Mouse (Mus musculus) forebrain, embryonic 15.5 days (tissue): ENCODE results near the gene Vcp. TPM values are rescaled to one million over a fixed set of nuclear protein-coding genes. Genes with fewer than 3 reads are reported as not detected.
"Not testable (repeated sequence)": the region's sequence is repeated elsewhere in the genome, so short reads cannot be mapped to it uniquely, and the experiment has no call there.

ENCODE experiments used
- ATAC-seq: fragments of 200-750 bp; cut with Nextera tagmentation; replicated peaks from 2 replicates; pipeline ENCODE4 v1.8.0; 2017; ENCODE audit warnings: mild to moderate bottlenecking, moderate TSS enrichment, moderate library complexity
- H3K27ac ChIP-seq: fragments of 300-500 bp; sonication (generic); replicated peaks from 2 replicates; pipeline ENCODE4 v1.5.1; 2015; ENCODE audit warnings: mild to moderate bottlenecking, inconsistent platforms
- H3K27me3 ChIP-seq: fragments of 300-500 bp; sonication (generic); 2 replicates; pipeline ENCODE4 v1.6.1; 2015; ENCODE audit warnings: inconsistent platforms
- H3K36me3 ChIP-seq: fragments of 300-500 bp; sonication (generic); 2 replicates; pipeline ENCODE4 v1.6.1; 2015; ENCODE audit warnings: mild to moderate bottlenecking, inconsistent platforms
- H3K4me1 ChIP-seq: fragments of 300-500 bp; sonication (generic); 2 replicates; pipeline ENCODE4 v1.6.1; 2015; ENCODE audit warnings: inconsistent platforms
- H3K4me2 ChIP-seq: fragments of 300-500 bp; sonication (generic); replicated peaks from 2 replicates; pipeline ENCODE4 v1.6.1; 2015; ENCODE audit warnings: mild to moderate bottlenecking, inconsistent platforms
- H3K4me3 ChIP-seq: fragments of 300-500 bp; sonication (generic); 2 replicates; pipeline ENCODE4 v1.5.1; 2015; ENCODE audit warnings: mild to moderate bottlenecking, inconsistent platforms
- H3K9ac ChIP-seq: fragments of 300-500 bp; sonication (generic); replicated peaks from 2 replicates; pipeline ENCODE4 v1.6.1; 2015; ENCODE audit warnings: mild to moderate bottlenecking, inconsistent platforms
- H3K9me3 ChIP-seq: fragments of 300-500 bp; sonication (generic); 2 replicates; pipeline ENCODE4 v1.6.1; 2016; ENCODE audit warnings: inconsistent platforms
- WGBS: fragments of 180-500 bp; shearing (Covaris S2); methylation state at CpG from one replicate; pipeline ENCODE4 v1.1.7; 2015; ENCODE audit warnings: mixed read lengths; 5-methylcytosine and 5-hydroxymethylcytosine counted together
- polyA plus RNA-seq: library from polyadenylated mRNA; unstranded; fragments of >200 nt; fragmentation: Nextera tagmentation; extraction: Ambion mirVana; gene quantifications from 2 replicates; pipeline ENCODE4 v1.2.1, GENCODE M21; 2015

Vcp gene
- polyA plus RNA-seq = 505 and 521 TPM in 2 replicates

DNA sequence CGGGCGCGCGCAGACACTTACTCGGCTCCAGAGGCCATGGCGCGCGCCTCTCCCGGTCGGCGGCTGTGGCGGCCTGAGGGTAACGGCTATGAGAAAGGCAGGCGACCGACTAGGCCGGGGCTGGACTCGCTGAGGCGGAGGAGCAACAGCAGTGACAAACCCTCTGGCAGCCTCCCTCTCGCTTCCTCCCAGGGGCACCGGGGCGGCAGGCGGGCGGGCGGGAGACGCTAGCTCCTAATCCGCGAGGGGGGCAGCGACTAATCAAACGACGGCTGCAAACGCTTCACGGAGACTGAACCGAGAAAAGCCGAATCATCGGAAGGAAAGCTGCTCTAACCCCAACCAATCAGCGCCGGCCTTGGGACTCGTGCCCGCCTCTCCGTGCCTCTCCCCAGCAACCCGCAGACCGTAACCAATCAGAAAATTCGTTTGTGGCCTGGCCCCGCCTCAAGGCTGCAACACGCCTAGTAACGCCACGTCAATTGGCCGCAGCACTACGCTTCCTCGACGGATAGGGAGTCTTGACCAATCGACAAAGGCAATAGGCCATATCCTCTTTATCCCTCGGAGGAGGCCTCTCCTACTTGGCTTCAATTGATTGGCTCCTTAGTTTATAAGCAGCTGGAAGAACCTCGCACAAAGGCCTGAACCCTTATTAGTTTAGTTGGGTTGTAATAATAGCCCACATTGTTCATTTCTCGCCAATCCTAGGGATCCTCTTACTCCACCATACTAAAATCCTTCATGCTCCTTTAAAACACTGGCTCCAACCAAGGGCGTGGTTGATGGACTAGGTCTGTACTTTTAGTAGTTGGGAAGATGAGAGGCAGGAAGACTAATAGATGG is at the start of gene Vcp:
Gene Vcp, minus strand, starts transcription at position 367 of the 846 bp plus-strand sequence.
- H3K9me3 ChIP-seq, H3K36me3 ChIP-seq, H3K27me3 ChIP-seq: not testable (repeated sequence)
- peak within 1 kb of the TSS; percentile 100 for H3K4me3 ChIP-seq
- WGBS = under 1% methylated on average over 51 of the region's 56 CpGs
- ATAC-seq = peak; percentile 99
- peak within 1 kb of the TSS; percentile 97 for H3K9ac ChIP-seq
- H3K4me1 ChIP-seq = peaks cover 29% of the 10 kb centered on the region
- peak within 1 kb of the TSS; percentile 99 for H3K27ac ChIP-seq
- peak within 1 kb of the TSS; percentile 83 for H3K4me2 ChIP-seq

DNA sequence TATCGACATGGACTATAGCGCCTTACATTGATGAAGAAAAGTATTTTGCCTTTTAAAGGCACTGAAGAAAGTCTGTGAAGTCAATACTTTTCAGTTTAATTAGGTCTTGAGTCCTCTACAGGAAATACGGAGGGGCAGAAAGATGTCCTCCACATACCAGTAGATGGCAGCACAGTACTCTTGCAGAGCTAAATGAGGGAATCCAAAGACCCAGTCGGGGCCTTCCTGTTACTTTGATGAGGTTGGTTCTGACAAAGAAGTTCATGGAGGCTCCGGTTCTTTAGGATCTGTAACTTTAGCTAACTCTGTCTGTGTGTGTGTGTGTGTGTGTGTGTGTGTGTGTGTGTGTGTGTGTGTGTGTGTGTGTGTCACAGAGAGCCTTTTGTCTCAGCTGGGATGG is 46.9 kb upstream of the Vcp start:
- H3K9ac ChIP-seq = no peak overlapping the region
- peaks cover 34% of the 10 kb centered on the region for H3K4me1 ChIP-seq
- WGBS = 7% methylated on average over 5 of the region's 5 CpGs
- 0 out of 2 replicates have a peak overlapping the region, but pooled peaks have one; percentile 5 for H3K27ac ChIP-seq
- H3K27me3 ChIP-seq = no peaks in the 10 kb centered on the region
- H3K9me3 ChIP-seq = no peaks in the 10 kb centered on the region
- no peak for ATAC-seq
- H3K4me2 ChIP-seq = peak overlapping the region; percentile 81
- no peaks in the 10 kb centered on the region for H3K36me3 ChIP-seq
- no peak overlapping the region; the same call in 1 of the 2 replicates for H3K4me3 ChIP-seq

DNA sequence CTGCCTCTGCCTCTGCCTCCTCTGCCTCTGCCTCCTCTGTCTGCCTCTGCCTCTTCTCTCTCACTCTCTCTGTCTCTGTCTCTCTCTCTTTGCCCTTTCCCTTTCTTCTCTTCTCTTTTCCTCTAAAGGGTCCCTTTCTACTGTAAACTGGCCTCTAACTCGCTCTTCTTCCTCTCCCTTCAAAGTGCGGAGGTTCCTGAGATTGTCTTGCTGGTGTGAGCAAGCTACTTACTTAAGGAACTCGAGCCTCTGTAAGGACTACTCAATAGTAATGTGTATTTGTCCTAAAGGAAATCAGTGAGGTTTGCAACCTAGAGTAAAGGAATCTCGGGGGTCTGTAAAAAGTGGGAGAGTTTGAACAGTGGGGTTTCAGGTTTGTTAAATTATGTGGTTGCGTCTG is 46.3 kb upstream of the Vcp start:
- Histone ChIP-seq H3K9ac (no peak overlapping the region), H3K27me3 (no peaks in the 10 kb centered on the region), H3K4me2 (peak overlapping the region; percentile 81; the same call in 1 of the 2 replicates), H3K36me3 (no peaks in the 10 kb centered on the region), H3K4me1 (peaks cover 34% of the 10 kb centered on the region), H3K27ac (no peak overlapping the region), H3K9me3 (no peaks in the 10 kb centered on the region), H3K4me3 (0 out of 2 replicates have a peak overlapping the region, but pooled peaks have one; percentile 8)
- no peak for ATAC-seq
- WGBS = 61% methylated on average over 5 of the region's 5 CpGs

GRCm38 (mm10) chr4:43045659-43046302 is 45.5 kb upstream of the Vcp start, which contains the start of gene Fam214b:
Gene Fam214b (minus strand): TSS chr4:43046220.
- H3K27me3 ChIP-seq = no peaks in the 10 kb centered on the region
- H3K4me2 ChIP-seq = peak within 1 kb of the TSS; percentile 81
- H3K4me1 ChIP-seq = peaks cover 35% of the 10 kb centered on the region
- peak within 1 kb of the TSS; percentile 71 for H3K4me3 ChIP-seq
- H3K27ac ChIP-seq = peak within 1 kb of the TSS; percentile 93
- WGBS = 0% methylated on average over 33 of the region's 33 CpGs
- peak; percentile 86 for ATAC-seq
- no peaks in the 10 kb centered on the region for H3K9me3 ChIP-seq
- peak within 1 kb of the TSS; percentile 66 for H3K9ac ChIP-seq
- H3K36me3 ChIP-seq = no peaks in the 10 kb centered on the region

DNA sequence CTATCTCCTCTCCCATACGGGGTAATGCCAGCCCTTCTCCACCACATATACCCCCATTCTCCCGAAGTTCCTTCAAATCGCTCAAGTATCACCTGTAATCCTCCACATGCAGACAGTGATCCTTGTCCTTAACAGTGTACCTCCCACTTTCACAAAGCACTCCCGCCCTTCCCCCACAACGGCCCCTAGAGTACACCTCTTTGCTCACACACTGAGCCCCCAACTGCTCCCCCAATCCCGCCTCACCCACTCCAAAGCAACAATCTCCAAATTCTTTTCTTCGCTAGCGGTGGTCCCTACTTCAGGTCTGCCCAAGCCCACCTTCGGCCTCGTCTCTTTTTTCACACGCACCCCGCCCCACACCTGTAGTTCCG is 45.0 kb upstream of the Vcp start:
- Histone ChIP-seq H3K27me3 (no peaks in the 10 kb centered on the region), H3K36me3 (no peaks in the 10 kb centered on the region), H3K4me3 (peak overlapping the region; percentile 71), H3K27ac (peak overlapping the region; percentile 93), H3K4me1 (peaks cover 39% of the 10 kb centered on the region), H3K9ac (peak overlapping the region; percentile 55), H3K4me2 (peak overlapping the region; percentile 81), H3K9me3 (no peaks in the 10 kb centered on the region)
- peak; percentile 8 for ATAC-seq
- WGBS = 2% methylated on average over 13 of the region's 13 CpGs

DNA sequence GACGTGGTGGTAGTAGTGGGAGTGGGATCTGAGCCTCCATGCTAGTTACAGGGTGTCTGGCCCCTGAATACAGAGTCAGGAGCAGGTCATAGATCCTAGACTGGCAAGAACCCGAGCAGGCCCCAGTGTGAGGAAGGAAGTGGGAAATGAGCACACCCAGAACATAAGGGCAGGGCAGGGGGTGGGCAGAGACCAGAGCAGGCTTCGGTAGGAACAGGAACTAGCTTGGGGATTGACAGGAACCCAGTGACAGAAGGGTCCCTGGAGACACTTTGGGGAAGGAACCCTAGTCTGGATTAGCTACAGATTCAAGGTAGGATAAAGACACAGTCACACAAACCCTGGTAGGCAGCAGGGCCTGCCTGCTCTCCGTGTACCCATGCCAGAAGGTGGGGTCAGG is 44.4 kb upstream of the Vcp start:
- peak overlapping the region; percentile 93 for H3K27ac ChIP-seq
- H3K4me2 ChIP-seq = peak overlapping the region; percentile 81
- peaks cover 40% of the 10 kb centered on the region for H3K4me1 ChIP-seq
- H3K9ac ChIP-seq = peak overlapping the region; percentile 55
- H3K9me3 ChIP-seq = no peaks in the 10 kb centered on the region
- WGBS = 3% methylated on average over 4 of the region's 4 CpGs
- ATAC-seq = no peak
- no peaks in the 10 kb centered on the region for H3K36me3 ChIP-seq
- no peaks in the 10 kb centered on the region for H3K27me3 ChIP-seq
- peak overlapping the region; percentile 71 for H3K4me3 ChIP-seq

GRCm38 (mm10) chr4:43043644-43044357 is 43.5 kb upstream of the Vcp start:
- Histone ChIP-seq H3K4me1 (peaks cover 48% of the 10 kb centered on the region), H3K4me3 (peak overlapping the region; percentile 71), H3K36me3 (no peaks in the 10 kb centered on the region), H3K27ac (peak overlapping the region; percentile 93), H3K9ac (peak overlapping the region; percentile 55), H3K9me3 (no peaks in the 10 kb centered on the region), H3K4me2 (peak overlapping the region; percentile 81), H3K27me3 (no peaks in the 10 kb centered on the region)
- peak; percentile 53 for ATAC-seq
- WGBS = 5% methylated on average over 7 of the region's 7 CpGs

DNA sequence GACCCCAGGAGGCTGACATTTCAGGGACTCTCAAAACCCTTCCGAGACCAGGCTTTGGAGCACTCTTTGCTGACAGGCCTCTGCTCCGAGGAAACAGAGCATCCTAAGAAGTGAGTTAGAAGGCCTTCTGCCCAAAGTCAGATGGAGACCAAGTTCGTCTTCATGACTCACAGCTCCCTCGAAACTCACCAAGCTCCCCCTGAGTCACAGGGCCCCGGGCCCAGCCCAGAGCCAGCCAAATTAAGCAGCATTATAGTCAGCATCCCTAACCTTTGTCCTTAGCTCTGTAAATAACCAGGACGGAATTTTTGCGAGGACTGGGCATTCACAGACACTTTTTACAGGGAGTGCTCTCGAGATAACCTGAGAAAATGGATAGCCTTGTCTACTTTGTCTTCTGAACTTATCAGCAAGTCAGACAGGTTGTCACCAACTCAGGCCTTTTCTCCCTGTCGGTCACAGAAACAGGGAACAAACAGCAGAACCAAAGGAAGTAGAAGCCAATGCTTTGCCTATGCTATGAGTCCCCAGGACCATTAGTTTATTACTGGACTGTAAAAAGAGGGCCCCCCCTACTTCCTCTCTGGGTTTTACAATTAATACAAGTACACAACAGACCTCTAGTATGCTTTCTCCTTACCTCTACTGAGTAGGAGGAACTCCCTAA is 40.7 kb upstream of the Vcp start:
- WGBS = 69% methylated on average over 9 of the region's 9 CpGs
- no peak overlapping the region for H3K4me3 ChIP-seq
- ATAC-seq = no peak
- no peak overlapping the region for H3K9ac ChIP-seq
- no peaks in the 10 kb centered on the region for H3K27me3 ChIP-seq
- H3K4me1 ChIP-seq = peaks cover 55% of the 10 kb centered on the region
- H3K4me2 ChIP-seq = no peak overlapping the region
- peaks cover 8% of the 10 kb centered on the region for H3K36me3 ChIP-seq
- no peaks in the 10 kb centered on the region for H3K9me3 ChIP-seq
- H3K27ac ChIP-seq = peak overlapping the region; percentile 35

DNA sequence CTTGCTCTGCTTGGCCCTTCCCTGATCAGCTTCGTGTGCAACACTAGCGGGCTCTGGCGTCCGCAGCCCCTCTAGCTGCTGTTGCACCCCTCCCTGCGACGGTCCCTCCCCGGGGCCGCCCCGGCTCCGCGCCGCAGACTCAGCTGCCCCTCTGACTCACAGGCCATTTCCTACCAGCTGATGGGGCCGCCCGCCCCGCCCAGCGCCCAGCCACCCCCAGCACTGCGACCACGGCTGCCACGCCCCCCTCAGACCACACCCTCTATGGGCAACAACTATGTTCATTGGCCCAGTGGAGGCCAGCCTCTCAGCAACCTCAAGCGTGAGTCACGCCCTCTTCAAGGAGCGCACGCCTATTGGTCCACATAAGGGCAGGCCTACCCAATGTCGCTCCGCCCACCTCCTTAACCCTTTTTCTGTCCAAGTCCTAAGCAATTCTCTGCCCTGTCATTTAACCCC is 39.8 kb upstream of the Vcp start:
- Histone ChIP-seq H3K27me3 (no peaks in the 10 kb centered on the region), H3K4me1 (peaks cover 54% of the 10 kb centered on the region), H3K4me3 (peak overlapping the region; percentile 81), H3K4me2 (peak overlapping the region; percentile 71), H3K36me3 (peaks cover 17% of the 10 kb centered on the region), H3K9me3 (no peaks in the 10 kb centered on the region), H3K27ac (peak overlapping the region; percentile 78), H3K9ac (peak overlapping the region; percentile 62)
- peak; percentile 97 for ATAC-seq
- WGBS = under 1% methylated on average over 25 of the region's 25 CpGs

DNA sequence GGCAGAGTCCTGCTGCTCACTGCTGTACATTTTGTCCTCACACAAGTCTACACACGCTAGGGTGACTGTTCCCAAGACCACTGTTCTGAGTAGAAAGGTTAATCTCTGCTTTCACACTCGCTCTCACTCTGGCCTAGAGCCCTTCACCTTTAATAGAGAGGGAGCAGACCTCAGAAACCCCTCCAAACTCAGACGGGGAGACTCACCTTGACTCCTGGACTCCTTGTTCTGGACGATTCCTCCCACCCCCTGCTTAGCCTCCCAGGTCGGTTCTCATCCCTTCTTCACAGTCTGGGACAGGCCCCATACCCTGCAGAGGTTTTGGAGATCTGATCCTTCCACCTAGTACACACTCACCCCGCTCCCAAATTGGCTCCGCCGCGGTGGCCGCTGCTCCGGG is 39.3 kb upstream of the Vcp start:
- peaks cover 22% of the 10 kb centered on the region for H3K36me3 ChIP-seq
- H3K4me1 ChIP-seq = peaks cover 49% of the 10 kb centered on the region
- H3K4me2 ChIP-seq = peak overlapping the region; percentile 71
- H3K9me3 ChIP-seq = no peaks in the 10 kb centered on the region
- H3K27me3 ChIP-seq = no peaks in the 10 kb centered on the region
- ATAC-seq = no peak; the same call in 1 of the 2 replicates
- peak overlapping the region; percentile 62 for H3K9ac ChIP-seq
- peak overlapping the region; percentile 81 for H3K4me3 ChIP-seq
- H3K27ac ChIP-seq = peak overlapping the region; percentile 78
- 2% methylated on average over 11 of the region's 11 CpGs for WGBS
